Mouse (Mus musculus) heart, embryonic 14.5 days (tissue): ENCODE measurements around the gene Afap1. TPM values are rescaled to one million over a fixed set of nuclear protein-coding genes. Genes with fewer than 3 reads are reported as not detected.
A peak's percentile ranks its signal among the peaks of the same experiment; 100 is the strongest.

Experiments used
- ATAC-seq: fragments of 200-750 bp; cut with Nextera tagmentation; 2 replicates; pipeline ENCODE4 v1.8.0; 2017; ENCODE audit warnings: low read depth, moderate TSS enrichment; ENCODE audit not compliant: insufficient number of reproducible peaks, insufficient read depth, low FRiP score
- H3K27ac ChIP-seq, 2 experiments: fragments of 200-500 bp in 1 of 2; fragments of 300-500 bp in 1 of 2; sonication (generic) in 1 of 2; replicated peaks in 1 of 2; 2 replicates each; pipeline ENCODE4 v1.5.1; 2012 to 2014; ENCODE audit warnings: low read depth in 2 of 2, low read length in 2 of 2, control low read depth in 1 of 2, mild to moderate bottlenecking in 1 of 2, mixed read lengths in 1 of 2; ENCODE audit not compliant: control insufficient read depth in 1 of 2, insufficient read depth in 1 of 2
- H3K27me3 ChIP-seq: fragments of 300-500 bp; sonication (generic); 2 replicates; pipeline ENCODE4 v1.6.1; 2014; ENCODE audit warnings: mild to moderate bottlenecking, low read length, control low read depth; ENCODE audit not compliant: control insufficient read depth, insufficient read depth
- H3K36me3 ChIP-seq: fragments of 300-500 bp; sonication (generic); 2 replicates; pipeline ENCODE4 v1.6.1; 2014; ENCODE audit warnings: mild to moderate bottlenecking, control low read depth, low read length, mixed read lengths; ENCODE audit not compliant: control insufficient read depth, insufficient read depth
- H3K4me1 ChIP-seq, 2 experiments: fragments of 200-500 bp in 1 of 2; fragments of 300-500 bp in 1 of 2; sonication (generic) in 1 of 2; 2 replicates each; pipeline ENCODE4 v1.6.1; 2012 to 2014; ENCODE audit warnings: low read length in 2 of 2, control low read depth in 1 of 2, mixed read lengths in 1 of 2; ENCODE audit not compliant: control insufficient read depth in 2 of 2, insufficient read depth in 2 of 2
- H3K4me2 ChIP-seq: fragments of 300-500 bp; sonication (generic); 2 replicates; pipeline ENCODE4 v1.6.1; 2014; ENCODE audit warnings: mild to moderate bottlenecking, low read length
- H3K4me3 ChIP-seq, 2 experiments: fragments of 200-500 bp in 1 of 2; fragments of 300-500 bp in 1 of 2; sonication (generic) in 1 of 2; 2 replicates each; pipeline ENCODE4 v1.5.1; 2012 to 2014; ENCODE audit warnings: low read length in 2 of 2, mild to moderate bottlenecking in 2 of 2, control low read depth in 1 of 2, low read depth in 1 of 2, moderate library complexity in 1 of 2; ENCODE audit not compliant: control insufficient read depth in 1 of 2, insufficient read depth in 1 of 2
- H3K9ac ChIP-seq: fragments of 300-500 bp; sonication (generic); 2 replicates; pipeline ENCODE4 v1.6.1; 2014; ENCODE audit warnings: mild to moderate bottlenecking, low read length
- H3K9me3 ChIP-seq: fragments of 300-500 bp; sonication (generic); 2 replicates; pipeline ENCODE4 v1.6.1; 2016; ENCODE audit warnings: low read length, control low read depth; ENCODE audit not compliant: control insufficient read depth
- WGBS: fragments of 180-500 bp; shearing (Covaris S2); extraction: QIAGEN DNeasy Blood & Tissue Kit; methylation state at CpG from one replicate; pipeline ENCODE4 v1.1.7; 2014; 5-methylcytosine and 5-hydroxymethylcytosine counted together
- polyA plus RNA-seq: library from polyadenylated mRNA; unstranded; fragments of >200 nt; fragmentation: Nextera tagmentation; extraction: Ambion mirVana; gene quantifications from 2 replicates; pipeline ENCODE4 v1.2.1, GENCODE M21; 2014

Afap1 gene
- 24.8 and 27.3 TPM in 2 replicates for polyA plus RNA-seq

- Histone ChIP-seq H3K4me1 (peaks cover 23 to 32% of the 10 kb centered on the region in 2 experiments), H3K36me3 (no peaks in the 10 kb centered on the region), H3K9ac (peak within 1 kb of the TSS; percentile 97), H3K27ac (peak within 1 kb of the TSS; percentile 78 to 85), H3K27me3 (no peaks in the 10 kb centered on the region), H3K4me3 (peak within 1 kb of the TSS; percentile 68 to 77), H3K4me2 (peak within 1 kb of the TSS; percentile 88), H3K9me3 (no peaks in the 10 kb centered on the region)
- WGBS, result under 1% methylated on average over 49 of the region's 49 CpGs
- peak; percentile 92 for ATAC-seq
These were observed at the start of gene Afap1 for GRCm38 (mm10) chr5:35893093-35893804. TSS of gene Afap1 (plus strand) at chr5:35893319.

GRCm38 (mm10) chr5:35851485-35851884, 41.6 kb upstream of the Afap1 start:
- WGBS, result 53% methylated on average over 5 of the region's 5 CpGs
- Histone ChIP-seq H3K9ac (no peak overlapping the region), H3K36me3 (no peaks in the 10 kb centered on the region), H3K4me3 (no peak overlapping the region), H3K4me1 (peaks cover 11 to 15% of the 10 kb centered on the region in 2 experiments), H3K27ac (no peak overlapping the region; a peak in 1 of 4 replicates), H3K27me3 (no peaks in the 10 kb centered on the region), H3K9me3 (no peaks in the 10 kb centered on the region), H3K4me2 (no peak overlapping the region)
- no peak for ATAC-seq

DNA sequence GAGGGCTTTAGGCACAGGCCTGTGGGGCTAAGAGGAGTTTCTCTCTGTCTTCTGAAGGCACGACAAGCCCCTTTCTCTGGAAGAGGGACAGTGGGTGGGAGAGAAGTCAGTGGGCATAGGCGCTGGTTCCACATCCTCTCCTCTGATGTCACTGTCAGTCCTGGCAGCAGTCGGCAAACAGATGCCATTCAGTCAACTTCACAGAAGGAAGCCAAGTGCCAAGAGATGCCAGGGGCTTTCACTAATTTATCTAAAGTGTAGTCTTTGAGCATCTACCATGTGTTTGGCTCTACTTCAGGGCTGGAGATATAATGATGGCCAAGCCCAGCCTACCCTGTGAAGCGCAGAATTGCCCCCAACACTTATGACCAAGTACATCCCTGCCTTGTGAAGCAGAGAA, 39.7 kb upstream of the Afap1 start:
- WGBS, result 91% methylated on average over 4 of the region's 4 CpGs

DNA sequence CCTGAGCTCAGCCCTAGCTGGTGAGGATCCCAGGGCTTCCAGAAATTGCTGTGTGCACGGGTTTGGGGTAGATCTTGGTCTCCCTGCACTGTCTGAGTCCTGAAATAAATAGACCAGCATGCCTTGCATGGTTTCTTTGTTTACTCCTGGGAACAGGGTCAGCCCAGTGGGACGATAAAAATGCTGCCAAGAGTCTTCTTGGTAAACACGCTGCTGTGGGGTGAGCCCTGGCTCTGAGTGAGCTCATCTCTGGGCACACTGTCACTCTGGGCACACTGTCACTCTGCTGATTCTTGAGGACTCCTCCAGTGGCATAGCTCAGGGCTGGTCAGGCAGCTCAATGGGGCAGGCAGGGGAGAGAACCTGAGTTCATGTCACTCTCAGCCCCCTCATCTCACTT, 36.9 kb upstream of the Afap1 start:
- H3K9ac ChIP-seq, result no peak overlapping the region
- H3K27me3 ChIP-seq, result peaks cover 6% of the 10 kb centered on the region; the same call in 1 of the 2 replicates
- ATAC-seq, result no peak
- H3K4me2 ChIP-seq, result no peak overlapping the region
- no peaks in the 10 kb centered on the region for H3K36me3 ChIP-seq
- H3K4me1 ChIP-seq, result peaks cover 3 to 7% of the 10 kb centered on the region in 2 experiments
- H3K4me3 ChIP-seq, result no peak overlapping the region
- no peak overlapping the region for H3K27ac ChIP-seq
- H3K9me3 ChIP-seq, result no peaks in the 10 kb centered on the region
- WGBS, result 43% methylated on average over 3 of the region's 3 CpGs

More for the DNA sequence above, 39.7 kb upstream of the Afap1 start:
- Histone ChIP-seq H3K27me3 (no peaks in the 10 kb centered on the region), H3K4me1 (peaks cover 11 to 15% of the 10 kb centered on the region in 2 experiments), H3K36me3 (no peaks in the 10 kb centered on the region), H3K9me3 (no peaks in the 10 kb centered on the region), H3K4me2 (no peak overlapping the region), H3K9ac (no peak overlapping the region), H3K27ac (no peak overlapping the region), H3K4me3 (no peak overlapping the region)
- no peak for ATAC-seq

DNA sequence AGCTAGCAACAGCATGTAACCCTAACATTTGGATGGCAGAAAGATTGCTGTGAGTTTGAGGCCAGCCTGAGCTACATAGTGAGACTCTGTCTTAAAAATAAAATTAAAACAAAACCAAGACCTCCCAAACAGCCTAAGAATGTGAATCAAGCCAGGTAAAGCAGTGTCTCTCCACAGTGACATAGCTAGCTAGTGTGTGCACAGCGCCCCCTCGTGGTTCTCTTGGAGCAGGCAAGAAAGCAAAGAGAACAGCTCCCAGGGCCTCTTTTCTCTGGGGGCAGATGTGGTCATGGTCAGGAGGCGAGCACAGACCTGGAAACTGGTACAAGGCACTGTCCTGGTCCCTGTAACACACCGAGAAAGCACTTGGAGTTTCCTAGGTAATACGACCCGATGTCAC, 35.0 kb upstream of the Afap1 start:
- Histone ChIP-seq H3K4me1 (no peaks in the 10 kb centered on the region), H3K9me3 (no peaks in the 10 kb centered on the region), H3K4me2 (no peak overlapping the region), H3K27ac (no peak overlapping the region), H3K9ac (no peak overlapping the region), H3K36me3 (no peaks in the 10 kb centered on the region), H3K4me3 (no peak overlapping the region), H3K27me3 (peaks cover 6% of the 10 kb centered on the region; the same call in 1 of the 2 replicates)
- 23% methylated on average over 6 of the region's 6 CpGs for WGBS
- ATAC-seq, result no peak

- Histone ChIP-seq H3K4me3 (no peak overlapping the region), H3K27me3 (peaks cover 6% of the 10 kb centered on the region; the same call in 1 of the 2 replicates), H3K4me1 (no peaks in the 10 kb centered on the region), H3K9ac (no peak overlapping the region), H3K36me3 (no peaks in the 10 kb centered on the region), H3K9me3 (no peaks in the 10 kb centered on the region), H3K4me2 (no peak overlapping the region), H3K27ac (no peak overlapping the region)
- ATAC-seq, result no peak
- WGBS, result 70% methylated on average over 2 of the region's 2 CpGs
These were observed 31.7 kb upstream of the Afap1 start for GRCm38 (mm10) chr5:35861456-35861855.

DNA sequence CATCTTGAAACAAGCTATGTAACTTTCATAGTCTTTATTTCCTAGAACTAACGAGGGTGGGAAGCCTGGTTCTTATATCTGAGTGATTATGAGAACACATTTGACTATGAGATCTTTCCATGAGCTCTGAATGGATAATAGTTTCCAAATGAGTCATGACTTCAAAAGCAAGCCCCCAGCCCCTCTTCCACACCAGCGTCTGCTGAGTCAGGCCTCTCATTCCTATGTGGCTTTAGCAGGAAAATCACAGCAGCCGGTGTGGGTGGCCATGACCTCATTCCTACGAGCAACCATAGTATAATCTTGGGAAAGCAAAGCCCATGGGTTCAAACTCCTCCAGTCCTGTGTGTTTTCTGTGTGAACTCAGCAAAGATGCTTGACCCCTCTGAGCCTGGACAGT, 23.1 kb upstream of the Afap1 start:
- Histone ChIP-seq H3K27ac (no peak overlapping the region), H3K27me3 (no peaks in the 10 kb centered on the region), H3K9ac (no peak overlapping the region), H3K4me3 (no peak overlapping the region), H3K4me2 (no peak overlapping the region), H3K36me3 (no peaks in the 10 kb centered on the region), H3K4me1 (peaks cover 9 to 13% of the 10 kb centered on the region in 2 experiments), H3K9me3 (no peaks in the 10 kb centered on the region)
- 68% methylated on average over 4 of the region's 4 CpGs for WGBS
- no peak for ATAC-seq
